Mouse (Mus musculus) neural tube, embryonic 11.5 days (tissue): ENCODE data around the gene Fibp. TPM values are rescaled to one million over a fixed set of nuclear protein-coding genes. Genes with fewer than 3 reads are reported as not detected.

Experiments
- ATAC-seq: fragments of 200-750 bp; cut with Nextera tagmentation; 2 replicates; pipeline ENCODE4 v1.8.0; 2017; ENCODE audit warnings: moderate number of reproducible peaks, mild to moderate bottlenecking, moderate TSS enrichment, moderate library complexity; ENCODE audit not compliant: insufficient read depth, low FRiP score, low TSS enrichment
- DNase-seq: peaks from one replicate; pipeline ENCODE4 v3.0.0-alpha.2; 2015; ENCODE audit warnings: low spot score
- H3K27ac ChIP-seq: fragments of 300-500 bp; sonication (generic); 2 replicates; pipeline ENCODE4 v1.5.1; 2014; ENCODE audit warnings: low read depth, mild to moderate bottlenecking, low read length
- H3K27me3 ChIP-seq: fragments of 300-500 bp; sonication (generic); 2 replicates; pipeline ENCODE4 v1.6.1; 2014; ENCODE audit warnings: mild to moderate bottlenecking, low read length, mixed read lengths; ENCODE audit not compliant: control insufficient read depth, insufficient read depth
- H3K36me3 ChIP-seq: fragments of 300-500 bp; sonication (generic); 2 replicates; pipeline ENCODE4 v1.6.1; 2014; ENCODE audit warnings: mild to moderate bottlenecking, low read length, moderate library complexity, mixed read lengths; ENCODE audit not compliant: control insufficient read depth, insufficient read depth
- H3K4me1 ChIP-seq: fragments of 300-500 bp; sonication (generic); 2 replicates; pipeline ENCODE4 v1.6.1; 2014; ENCODE audit warnings: low read length, mixed read lengths; ENCODE audit not compliant: control insufficient read depth, insufficient read depth
- H3K4me2 ChIP-seq: fragments of 300-500 bp; sonication (generic); 2 replicates; pipeline ENCODE4 v1.6.1; 2014; ENCODE audit warnings: low read depth, mild to moderate bottlenecking, moderate library complexity
- H3K4me3 ChIP-seq: fragments of 300-500 bp; sonication (generic); 2 replicates; pipeline ENCODE4 v1.5.1; 2014; ENCODE audit warnings: low read depth, low read length
- H3K9ac ChIP-seq: fragments of 300-500 bp; sonication (generic); 2 replicates; pipeline ENCODE4 v1.6.1; 2014; ENCODE audit warnings: mild to moderate bottlenecking, low read length
- H3K9me3 ChIP-seq: fragments of 300-500 bp; sonication (generic); 2 replicates; pipeline ENCODE4 v1.6.1; 2016; ENCODE audit warnings: low read length; ENCODE audit not compliant: control insufficient read depth
- WGBS: fragments of 180-500 bp; shearing (Covaris S2); extraction: QIAGEN DNeasy Blood & Tissue Kit; methylation state at CpG from one replicate; pipeline ENCODE4 v1.1.7; 2014; 5-methylcytosine and 5-hydroxymethylcytosine counted together
- polyA plus RNA-seq: library from polyadenylated mRNA; unstranded; fragments of >200 nt; fragmentation: Nextera tagmentation; extraction: Ambion mirVana; gene quantifications from 2 replicates; pipeline ENCODE4 v1.2.1, GENCODE M21; 2014

Gene Fibp
- polyA plus RNA-seq, 1 experiment from 2014 or later, result 119 TPM

DNA sequence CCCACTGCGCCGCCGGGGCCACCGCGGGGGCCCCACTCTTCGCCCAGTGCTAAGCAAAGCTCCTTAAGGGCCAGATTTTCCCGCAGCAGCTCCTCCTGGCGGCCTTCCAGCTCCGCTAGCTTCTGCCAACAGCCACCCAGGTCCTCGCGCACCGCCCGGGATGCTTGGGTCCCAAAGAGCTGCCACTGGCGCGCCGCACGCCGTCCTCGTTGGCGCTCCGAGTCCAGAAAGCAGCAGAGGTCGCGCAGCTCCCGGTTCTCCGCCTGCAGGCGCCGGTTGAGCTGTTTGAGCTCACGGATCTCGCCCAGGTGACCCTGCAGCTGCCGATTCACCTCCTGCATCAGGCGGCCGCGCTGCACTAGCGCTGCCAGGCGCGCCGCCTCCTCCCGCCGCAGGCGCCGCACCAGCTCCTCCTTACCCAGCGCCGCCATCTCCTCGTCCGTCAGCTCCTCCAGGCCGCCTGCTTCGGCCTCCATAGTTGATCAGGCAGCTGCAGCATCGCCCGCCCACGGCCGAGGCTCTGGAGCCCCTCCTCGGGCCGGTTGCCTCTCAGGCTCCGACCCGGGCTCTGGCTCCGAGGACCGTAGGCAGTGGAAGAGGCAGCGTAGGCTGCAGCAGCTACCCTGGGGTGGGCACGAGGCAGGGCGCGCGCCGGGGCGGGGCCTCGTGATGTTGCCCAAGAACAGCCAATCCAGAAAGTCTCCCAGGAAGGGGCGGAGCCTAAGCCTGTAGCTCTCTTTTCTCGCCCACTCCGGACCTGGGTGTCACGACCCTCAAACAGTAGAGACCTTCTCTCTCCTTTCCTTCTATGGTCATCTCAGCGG, 3.3 kb upstream of the Fibp start:
- no peaks in the 10 kb centered on the region for H3K36me3 ChIP-seq

DNA sequence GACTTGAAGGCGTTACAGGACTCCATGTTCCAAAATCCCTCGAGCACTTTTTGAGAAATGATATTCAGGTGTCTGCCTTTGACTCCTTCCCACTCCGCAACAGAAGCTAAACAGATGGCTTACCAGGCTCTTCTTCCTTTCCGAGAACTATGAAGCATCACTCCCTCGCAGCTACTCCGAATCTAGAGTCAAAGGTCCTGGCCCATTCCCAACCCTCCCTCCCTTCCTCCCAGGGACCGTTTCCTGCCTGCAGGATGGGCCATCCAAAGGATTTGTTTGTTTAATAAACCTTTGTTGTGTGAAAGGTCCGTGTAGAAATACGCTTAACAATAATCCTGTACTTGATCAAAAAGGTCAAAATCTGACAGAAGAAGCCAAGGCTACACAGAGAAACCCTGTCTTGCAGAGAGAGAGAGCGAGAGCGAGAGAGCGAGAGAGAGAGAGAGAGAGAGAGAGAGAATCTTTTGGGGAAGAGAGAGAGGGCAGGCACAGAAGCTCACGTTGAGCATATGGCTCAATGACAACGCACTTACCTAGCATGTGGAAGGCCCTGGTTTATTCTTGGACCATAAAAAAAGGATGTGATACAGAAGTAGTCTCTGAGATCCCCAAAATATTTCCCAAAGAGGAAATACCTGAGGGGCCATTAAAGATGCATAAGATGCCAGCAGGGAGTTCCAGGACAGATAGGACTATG, 2.5 kb upstream of the Fibp start, which contains the start of gene Ccdc85b:
Gene Ccdc85b, minus strand, starts transcription at position 149 of the 697 bp plus-strand sequence.
- 0 out of 2 replicates have a peak, but pooled peaks cover 3% of the 10 kb centered on the region for H3K27me3 ChIP-seq
- H3K27ac ChIP-seq, result peak within 1 kb of the TSS; percentile 87
- ATAC-seq (no peak), DNase-seq (no peak)
- H3K9me3 ChIP-seq, result no peaks in the 10 kb centered on the region
- peaks cover 19% of the 10 kb centered on the region for H3K4me1 ChIP-seq
- peak within 1 kb of the TSS; percentile 100 for H3K4me2 ChIP-seq
- H3K36me3 ChIP-seq, result peaks cover 2% of the 10 kb centered on the region; the same call in 1 of the 2 replicates
- H3K9ac ChIP-seq, result peak within 1 kb of the TSS; percentile 82
- WGBS, result 17% methylated on average over 14 of the region's 14 CpGs
- H3K4me3 ChIP-seq, result peak within 1 kb of the TSS; percentile 76

More for the DNA sequence above, 3.3 kb upstream of the Fibp start:
- H3K9me3 ChIP-seq, result no peaks in the 10 kb centered on the region
- H3K27ac ChIP-seq, result peak overlapping the region; percentile 87
- H3K4me2 ChIP-seq, result peak overlapping the region; percentile 100
- peak; percentile 94 for DNase-seq
- H3K27me3 ChIP-seq, result 0 out of 2 replicates have a peak, but pooled peaks cover 3% of the 10 kb centered on the region
- peak overlapping the region; percentile 82 for H3K9ac ChIP-seq
- peak; percentile 86 for ATAC-seq
- WGBS, result under 1% methylated on average over 70 of the region's 70 CpGs
- H3K4me3 ChIP-seq, result peak overlapping the region; percentile 76
- peaks cover 19% of the 10 kb centered on the region for H3K4me1 ChIP-seq

DNA sequence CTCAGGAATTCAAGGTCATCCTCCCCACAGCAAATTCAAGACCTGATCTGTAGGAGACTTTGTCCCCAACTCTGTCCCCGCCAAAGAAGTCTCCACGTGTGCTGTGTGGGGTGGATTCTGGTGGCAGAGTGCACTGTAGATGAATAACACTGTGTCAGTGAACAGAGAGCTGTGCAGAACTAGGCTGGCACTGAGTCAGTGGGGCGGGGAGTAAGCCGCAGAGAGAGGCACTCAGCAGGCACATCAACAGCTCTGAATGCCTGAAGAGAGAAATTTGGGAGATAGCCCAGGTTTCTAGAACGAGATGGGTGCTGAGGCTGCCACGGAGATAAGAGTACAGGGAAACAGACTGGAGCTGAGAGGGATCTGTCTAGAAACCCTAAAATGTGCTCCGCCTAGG, 1.4 kb upstream of the Fibp start:
- Histone ChIP-seq H3K9ac (no peak overlapping the region), H3K27me3 (0 out of 2 replicates have a peak, but pooled peaks cover 3% of the 10 kb centered on the region), H3K27ac (no peak overlapping the region), H3K4me1 (peaks cover 19% of the 10 kb centered on the region), H3K36me3 (peaks cover 2% of the 10 kb centered on the region), H3K9me3 (no peaks in the 10 kb centered on the region), H3K4me3 (no peak overlapping the region), H3K4me2 (no peak overlapping the region)
- 71% methylated on average over 7 of the region's 7 CpGs for WGBS
- ATAC-seq (no peak), DNase-seq (no peak)

DNA sequence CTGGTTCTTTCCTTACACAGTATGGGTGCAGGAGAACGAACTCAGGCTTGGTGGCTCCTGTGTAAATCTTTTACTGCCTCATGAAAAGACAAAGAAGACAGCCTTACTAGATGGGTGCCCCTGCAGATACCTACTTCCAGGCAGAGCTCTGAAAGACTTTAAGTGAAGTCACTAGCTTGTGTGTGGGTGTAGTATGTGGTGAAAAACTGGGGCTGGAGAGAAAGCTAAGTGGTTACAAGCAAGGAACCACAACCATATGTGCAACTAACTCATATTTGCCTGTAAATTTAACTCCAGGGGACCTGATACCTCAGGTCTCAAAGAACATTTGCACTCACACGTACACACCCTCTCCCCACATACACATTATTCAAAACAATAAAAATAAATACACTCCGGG, 519 bp upstream of the Fibp start:
- peaks cover 4% of the 10 kb centered on the region for H3K36me3 ChIP-seq
- H3K9me3 ChIP-seq, result no peaks in the 10 kb centered on the region
- no peak for DNase-seq
- H3K27me3 ChIP-seq, result 0 out of 2 replicates have a peak, but pooled peaks cover 3% of the 10 kb centered on the region
- no peak overlapping the region for H3K27ac ChIP-seq
- peak overlapping the region; percentile 97 for H3K4me2 ChIP-seq
- peaks cover 21% of the 10 kb centered on the region for H3K4me1 ChIP-seq
- WGBS, result 21% methylated on average over 3 of the region's 3 CpGs
- peak overlapping the region; percentile 66 for H3K9ac ChIP-seq
- peak overlapping the region; percentile 57 for H3K4me3 ChIP-seq
- ATAC-seq, result no peak

DNA sequence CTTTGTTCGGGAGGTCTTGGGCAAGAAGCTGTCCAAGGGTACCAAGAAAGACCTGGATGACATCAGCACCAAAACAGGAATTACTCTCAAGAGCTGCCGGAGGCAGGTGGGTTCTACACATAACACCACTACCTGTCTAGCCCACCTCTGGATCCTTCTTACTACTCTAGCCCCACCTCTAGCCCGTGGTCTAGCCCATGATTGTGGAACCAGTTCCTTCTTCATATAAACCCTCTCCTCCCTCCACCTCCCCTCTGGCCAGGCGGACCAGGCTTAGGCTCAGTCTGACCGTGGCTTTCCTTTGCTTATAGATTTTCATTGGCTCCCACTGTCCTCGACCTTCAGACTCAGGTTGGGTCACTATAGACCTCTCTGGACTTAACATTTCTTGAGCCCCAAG, 996 bp downstream of the Fibp start:
- H3K4me3 ChIP-seq, result peak overlapping the region; percentile 57
- peak overlapping the region; percentile 97 for H3K4me2 ChIP-seq
- no peak overlapping the region for H3K27ac ChIP-seq
- 0 out of 2 replicates have a peak, but pooled peaks cover 3% of the 10 kb centered on the region for H3K27me3 ChIP-seq
- DNase-seq, result no peak
- peaks cover 8% of the 10 kb centered on the region for H3K36me3 ChIP-seq
- peaks cover 13% of the 10 kb centered on the region for H3K4me1 ChIP-seq
- ATAC-seq, result no peak
- no peaks in the 10 kb centered on the region for H3K9me3 ChIP-seq
- 88% methylated on average over 6 of the region's 6 CpGs for WGBS
- no peak overlapping the region; the same call in 1 of the 2 replicates for H3K9ac ChIP-seq

DNA sequence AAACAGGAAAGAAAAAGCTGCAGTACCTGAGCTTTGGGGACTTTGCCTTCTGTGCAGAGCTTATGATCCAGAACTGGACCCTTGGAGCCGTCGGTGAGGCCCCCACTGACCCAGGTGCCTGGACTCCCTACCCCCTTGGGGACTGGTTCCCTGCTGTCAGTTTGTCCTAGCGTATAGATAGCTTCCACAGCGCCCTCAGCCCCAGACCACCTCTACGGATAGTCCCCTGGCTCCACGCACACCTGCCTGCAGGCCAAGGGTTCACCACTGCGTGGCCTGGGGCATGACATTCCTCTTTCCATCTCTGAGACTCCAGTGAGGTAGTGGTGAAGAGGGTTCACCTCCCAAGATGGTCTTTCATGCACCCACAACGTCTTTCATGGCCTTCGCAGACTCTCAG, 2.8 kb downstream of the Fibp start:
- ATAC-seq (no peak), DNase-seq (no peak)
- Histone ChIP-seq H3K9ac (no peak overlapping the region), H3K9me3 (no peaks in the 10 kb centered on the region), H3K36me3 (peaks cover 12% of the 10 kb centered on the region), H3K4me1 (peaks cover 8% of the 10 kb centered on the region), H3K4me2 (no peak overlapping the region), H3K27ac (no peak overlapping the region), H3K4me3 (no peak overlapping the region), H3K27me3 (0 out of 2 replicates have a peak, but pooled peaks cover 3% of the 10 kb centered on the region)
- WGBS, result 93% methylated on average over 9 of the region's 9 CpGs

DNA sequence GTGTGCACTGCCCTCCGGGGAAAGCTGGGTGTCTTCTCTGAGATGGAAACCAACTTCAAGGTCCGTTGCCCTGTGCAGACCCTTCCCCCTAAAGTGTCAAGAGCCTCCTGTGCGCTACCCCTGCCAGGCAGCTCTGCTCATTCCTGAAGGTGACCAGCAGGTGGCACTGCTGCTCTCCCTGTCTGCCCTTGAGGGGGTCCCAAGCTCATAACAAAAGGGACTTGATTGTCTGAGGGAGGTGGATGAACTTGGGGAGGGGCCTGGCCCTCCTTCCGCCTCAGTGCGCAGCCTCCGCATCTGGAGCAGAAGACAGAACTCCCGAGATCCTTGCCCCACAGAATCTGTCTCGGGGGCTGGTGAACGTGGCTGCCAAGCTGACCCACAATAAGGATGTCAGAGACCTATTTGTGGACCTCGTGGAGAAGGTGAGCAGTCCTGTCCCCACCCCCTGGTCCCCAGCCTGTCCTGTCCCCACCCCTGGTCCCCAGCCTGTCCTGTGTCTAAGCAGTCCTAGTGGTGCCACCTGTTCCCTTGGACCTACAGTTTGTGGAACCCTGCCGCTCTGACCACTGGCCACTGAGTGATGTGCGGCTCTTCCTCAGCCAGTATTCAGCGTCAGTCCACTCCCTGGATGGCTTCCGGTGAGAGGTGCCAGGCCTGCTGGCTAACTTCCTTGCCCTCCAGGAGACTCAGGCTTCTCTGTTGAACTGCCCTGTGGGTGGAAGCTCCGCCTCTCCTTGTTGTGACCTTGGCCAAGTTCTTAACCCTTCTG, 3.6 kb downstream of the Fibp start:
- DNase-seq, result peak; percentile 83

DNA sequence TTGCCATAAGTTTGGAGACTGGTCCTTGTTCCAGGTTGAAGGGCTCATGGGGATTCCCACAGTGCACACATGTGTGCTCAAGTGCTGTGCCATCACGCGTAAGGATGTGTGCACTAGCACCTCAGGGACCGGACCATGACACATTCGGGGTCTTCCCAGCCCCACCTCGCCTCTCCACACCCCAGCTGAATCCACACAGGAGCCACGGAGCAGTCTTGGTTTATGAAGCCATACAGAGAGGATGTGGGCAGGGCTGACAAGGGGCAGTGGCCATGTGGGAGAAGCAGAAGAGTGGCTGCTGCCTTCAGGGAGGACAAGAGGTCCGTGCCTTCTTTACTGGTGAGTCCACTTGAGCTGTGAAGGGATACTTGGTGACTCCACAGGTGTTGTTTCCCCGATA, 4.6 kb downstream of the Fibp start:
- ATAC-seq (no peak), DNase-seq (no peak)
- WGBS, result 91% methylated on average over 8 of the region's 8 CpGs
- Histone ChIP-seq H3K4me1 (peaks cover 8% of the 10 kb centered on the region), H3K4me3 (no peak overlapping the region), H3K4me2 (no peak overlapping the region), H3K9ac (no peak overlapping the region), H3K27me3 (no peaks in the 10 kb centered on the region), H3K36me3 (peaks cover 12% of the 10 kb centered on the region), H3K27ac (no peak overlapping the region), H3K9me3 (no peaks in the 10 kb centered on the region)

More for the DNA sequence above, 3.6 kb downstream of the Fibp start:
- Histone ChIP-seq H3K36me3 (peaks cover 12% of the 10 kb centered on the region), H3K9ac (peak overlapping the region; percentile 31; the same call in 1 of the 2 replicates), H3K27me3 (no peaks in the 10 kb centered on the region), H3K27ac (peak overlapping the region; percentile 20; the same call in 1 of the 2 replicates), H3K4me3 (peak overlapping the region; percentile 22), H3K9me3 (no peaks in the 10 kb centered on the region), H3K4me1 (peaks cover 8% of the 10 kb centered on the region), H3K4me2 (peak overlapping the region; percentile 36)
- 52% methylated on average over 15 of the region's 15 CpGs for WGBS
- ATAC-seq, result peak; percentile 43; the same call in 1 of the 2 replicates
